In genomic region chr3:75611019-75611418, GRCm38 (mm10) we compare ENCODE assay signal across 18 mouse cellular contexts. TPM values are rescaled to one million over a fixed set of nuclear protein-coding genes. Genes with fewer than 3 reads are reported as not detected.
DNase-seq lines count a peak whose midpoint lies in the region; ATAC-seq lines count a peak whose summit lies in the region.
"Had no signal": no experiment of that assay in that cellular context is flagged by ENCODE, and none has a peak within 500 bp of the region (broad histone marks: within the 10 kb centered on the region; RNA-seq: fewer than 3 reads in every experiment).

No protein-coding gene starts in this region.

- ATAC-seq in frontal cortex, adult (ENCODE audit: low TSS enrichment), result peak; percentile 41; the same call in 1 of the 2 replicates
- no peak for ATAC-seq in kidney, embryonic 15.5 days (replicated peaks; ENCODE audit: low FRiP score)
- ATAC-seq in midbrain, embryonic 16.5 days, result no peak
- no peak for ATAC-seq in activated CD4-positive, CD25-positive, alpha-beta regulatory T cell, adult 4 months
- ATAC-seq: hindbrain, postnatal 0 days had no signal

- WGBS in kidney, embryonic 15.5 days, result 60% methylated on average over 7 of the region's 7 CpGs
- 79% methylated on average over 7 of the region's 7 CpGs for WGBS in midbrain, embryonic 16.5 days

- no peaks in the 10 kb centered on the region for H3K27me3 ChIP-seq in kidney, embryonic 15.5 days
- H3K27me3 ChIP-seq in midbrain, embryonic 16.5 days (ENCODE audit: control insufficient read depth, insufficient read depth, low read depth, low read length), result no peaks in the 10 kb centered on the region
- H3K27me3 ChIP-seq: forebrain, embryonic 12.5 days; lung, embryonic 15.5 days; megakaryocyte, embryonic 14.5 days had no signal

- no peak overlapping the region for H3K9ac ChIP-seq in kidney, embryonic 15.5 days
- H3K9ac ChIP-seq in midbrain, embryonic 16.5 days (ENCODE audit: low read depth, low read length), result no peak overlapping the region
- H3K9ac ChIP-seq: forebrain, embryonic 12.5 days; lung, embryonic 15.5 days had no signal

- no peak overlapping the region for H3K4me3 ChIP-seq in kidney, embryonic 15.5 days (replicated peaks)
- H3K4me3 ChIP-seq in midbrain, embryonic 16.5 days (ENCODE audit: low read depth, low read length), result no peak overlapping the region
- H3K4me3 ChIP-seq: forebrain, embryonic 12.5 days; lung, embryonic 15.5 days; megakaryocyte, embryonic 14.5 days had no signal

- no peak overlapping the region for H3K4me2 ChIP-seq in kidney, embryonic 15.5 days
- H3K4me2 ChIP-seq in midbrain, embryonic 16.5 days (ENCODE audit: low read length), result no peak overlapping the region
- H3K4me2 ChIP-seq: forebrain, embryonic 12.5 days; liver, embryonic 11.5 days; lung, embryonic 15.5 days had no signal

- H3K4me1 ChIP-seq in kidney, embryonic 15.5 days, result no peaks in the 10 kb centered on the region
- no peaks in the 10 kb centered on the region for H3K4me1 ChIP-seq in midbrain, embryonic 16.5 days (ENCODE audit: control insufficient read depth, insufficient read depth, low read length)
- H3K4me1 ChIP-seq: lung, embryonic 15.5 days had no signal

- no peak for DNase-seq in frontal cortex, adult 2 months (ENCODE audit: extremely low spot score in 1 of 2, low spot score in 1 of 2)
- no peak for DNase-seq in kidney, adult 11 months
- DNase-seq in brain, adult 2 months (ENCODE audit: low read depth, low spot score), result peak; percentile 15
- DNase-seq in kidney, postnatal 14 days, result peak; percentile 48
- DNase-seq: adrenal gland, adult 2 months; cerebellum, adult 11-12 months; cerebellum, postnatal 25 days; left cerebral cortex, postnatal 4 days; thymus, adult 18-20 months had no signal

- H3K27ac ChIP-seq in kidney, embryonic 15.5 days, result 0 out of 2 replicates have a peak overlapping the region, but pooled peaks have one; percentile 54
- no peak overlapping the region for H3K27ac ChIP-seq in midbrain, embryonic 16.5 days (ENCODE audit: low read length)
- H3K27ac ChIP-seq: forebrain, embryonic 12.5 days; hindbrain, postnatal 0 days; lung, embryonic 15.5 days had no signal

- no peaks in the 10 kb centered on the region for H3K36me3 ChIP-seq in kidney, embryonic 15.5 days
- H3K36me3 ChIP-seq in midbrain, embryonic 16.5 days (ENCODE audit: control insufficient read depth, insufficient read depth, low read length), result no peaks in the 10 kb centered on the region
- H3K36me3 ChIP-seq: forebrain, embryonic 12.5 days; lung, embryonic 15.5 days had no signal

- no peaks in the 10 kb centered on the region for H3K9me3 ChIP-seq in kidney, embryonic 15.5 days (replicated peaks)
- no peaks in the 10 kb centered on the region for H3K9me3 ChIP-seq in midbrain, embryonic 16.5 days (replicated peaks; ENCODE audit: control insufficient read depth, low read length, poor library complexity, severe bottlenecking)
- H3K9me3 ChIP-seq: forebrain, embryonic 12.5 days; lung, embryonic 15.5 days; megakaryocyte, embryonic 14.5 days had no signal

RNA-seq across cellular contexts. Expression of gene Serpini1, which starts 53.7 kb away (rescaled TPM):
- polyA plus RNA-seq in frontal cortex, adult 2 months (2012; rRNA removed), result 136 and 168 TPM in 2 replicates
- polyA plus RNA-seq in kidney, embryonic 15.5 days (2015; fragmentation: Nextera tagmentation; extraction: Ambion mirVana), result 5.7 and 7.9 TPM in 2 replicates
- 130 and 145 TPM in 2 replicates for polyA plus RNA-seq in midbrain, embryonic 16.5 days (2015; fragmentation: Nextera tagmentation; extraction: Ambion mirVana)
- 10 to 100 TPM; 18.1 to 22.8 TPM for polyA plus RNA-seq in activated CD4-positive, CD25-positive, alpha-beta regulatory T cell, adult 4 months (2017; shearing (Covaris generic))

RNA-seq across cellular contexts. Expression of gene Pdcd10, which starts 54.4 kb away (rescaled TPM):
- polyA plus RNA-seq in frontal cortex, adult 2 months (2012; rRNA removed), result 42.0 and 44.5 TPM in 2 replicates
- 83.0 and 87.8 TPM in 2 replicates for polyA plus RNA-seq in kidney, embryonic 15.5 days (2015; fragmentation: Nextera tagmentation; extraction: Ambion mirVana)
- polyA plus RNA-seq in midbrain, embryonic 16.5 days (2015; fragmentation: Nextera tagmentation; extraction: Ambion mirVana), result 73.8 and 76.3 TPM in 2 replicates
- 100 to 1,000 TPM; 209 to 283 TPM for polyA plus RNA-seq in activated CD4-positive, CD25-positive, alpha-beta regulatory T cell, adult 4 months (2017; shearing (Covaris generic))

Comparison
In these comparisons a context has a peak if more than half of its experiments do, and no peak if none do; other contexts are left out.
1. DNase-seq: peak in brain, adult 2 months (single experiment) and kidney, postnatal 14 days (single experiment); none in frontal cortex, adult 2 months (0 of 2) and kidney, adult 11 months (single experiment).